Mouse (Mus musculus): Measurements from ENCODE around the gene Tmem206. TPM values are rescaled to one million over a fixed set of nuclear protein-coding genes. Genes with fewer than 3 reads are reported as not detected.

Gene Tmem206
- polyA plus RNA-seq, 1 experiment: 20.2 TPM

DNA sequence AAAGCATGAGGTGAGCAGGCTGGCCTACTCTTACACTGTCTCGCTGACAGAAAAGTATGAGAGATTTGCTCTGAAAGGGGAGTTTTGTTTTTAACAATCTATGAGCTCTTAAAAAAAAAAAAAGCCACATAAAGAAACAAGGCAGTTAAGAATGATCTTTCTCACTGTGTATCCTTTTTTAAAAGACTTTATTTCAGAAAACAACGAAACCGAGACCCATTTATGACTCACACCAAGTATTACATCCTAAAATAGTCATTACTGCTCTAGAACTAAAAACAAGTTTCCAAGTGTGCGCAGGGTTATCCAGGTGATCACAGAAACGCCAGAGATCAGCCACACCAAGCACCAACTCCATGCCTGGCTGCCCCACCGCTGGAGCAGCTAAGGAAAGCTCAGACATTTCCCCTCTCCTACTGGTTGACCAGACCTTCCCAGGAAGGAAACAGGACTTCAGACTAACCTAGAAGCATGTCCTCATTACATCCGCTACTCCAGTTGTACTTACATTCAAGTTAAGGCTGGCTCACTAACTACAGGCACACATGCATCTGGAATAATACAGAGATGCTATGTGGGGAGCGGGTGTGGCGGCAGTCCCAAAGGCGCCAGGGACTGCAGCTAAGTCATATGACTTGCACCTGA, 59.2 kb downstream of the Tmem206 start:
- Histone ChIP-seq H3K4me3 (ENCODE audit: control insufficient read depth, low read depth, low read length) (no peak overlapping the region), H3K4me1 (ENCODE audit: control insufficient read depth, insufficient read depth, low read length) (no peaks in the 10 kb centered on the region), H3K36me3 (ENCODE audit: control insufficient read depth, insufficient read depth, low read length) (no peaks in the 10 kb centered on the region), H3K27me3 (ENCODE audit: control insufficient read depth, insufficient read depth, low read length) (no peaks in the 10 kb centered on the region), H3K27ac (ENCODE audit: control insufficient read depth, insufficient read depth, low read depth, low read length) (no peak overlapping the region)
- TF ChIP-seq CTCF (IDR thresholded peaks at IDR 0.05; ENCODE audit: control insufficient read depth, insufficient read depth, insufficient replicate concordance, low read depth, low read length) (no peak), POLR2A (IDR thresholded peaks at IDR 0.05; ENCODE audit: control insufficient read depth, low read depth, low read length) (no peak)

DNA sequence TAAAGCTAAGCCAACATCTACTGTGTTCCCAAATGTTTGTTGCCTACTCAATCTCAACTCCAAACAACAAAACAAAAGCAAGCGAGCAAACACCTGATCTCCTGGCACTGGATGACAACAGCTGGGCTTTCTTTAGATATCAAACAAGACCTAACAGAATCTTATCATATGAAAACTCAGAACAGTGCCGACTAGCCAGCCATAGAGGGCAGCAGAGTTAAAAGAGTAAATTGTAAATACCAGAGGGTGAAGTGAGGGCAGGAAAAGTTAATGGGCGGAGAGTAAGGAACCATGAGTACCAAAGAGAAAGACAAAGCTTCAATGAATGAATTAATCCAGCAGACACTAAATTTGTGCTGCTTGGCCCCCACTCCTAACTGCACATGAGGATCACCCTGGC, 65.6 kb downstream of the Tmem206 start:
- H3K27ac ChIP-seq (ENCODE audit: control insufficient read depth, insufficient read depth, low read depth, low read length): no peak overlapping the region

DNA sequence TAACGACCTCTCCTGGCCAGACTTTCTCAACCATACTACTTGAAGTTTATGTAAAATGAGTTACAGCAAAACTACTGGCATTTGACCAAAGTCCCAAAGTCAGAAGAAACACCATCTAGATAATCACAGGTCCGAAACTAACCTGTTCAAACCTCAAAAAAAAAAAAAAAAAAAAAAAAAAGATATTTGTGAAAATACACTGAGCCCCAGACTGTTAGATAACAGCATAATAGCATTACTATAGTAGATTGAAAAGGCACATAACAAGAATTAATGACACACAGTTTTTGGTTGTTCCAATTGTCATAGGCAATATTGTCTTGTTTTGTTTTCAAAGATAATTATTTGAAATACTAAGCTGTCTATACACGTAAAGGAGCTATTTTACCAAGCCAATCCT, 67.8 kb downstream of the Tmem206 start:
- H3K4me1 ChIP-seq (ENCODE audit: control insufficient read depth, insufficient read depth, low read length): peaks cover 3% of the 10 kb centered on the region; the same call in 1 of the 2 replicates
- TF ChIP-seq CTCF (IDR thresholded peaks at IDR 0.05; ENCODE audit: control insufficient read depth, insufficient read depth, insufficient replicate concordance, low read depth, low read length) (no peak), POLR2A (IDR thresholded peaks at IDR 0.05; ENCODE audit: control insufficient read depth, low read depth, low read length) (no peak)
- H3K4me3 ChIP-seq (ENCODE audit: control insufficient read depth, low read depth, low read length): no peak overlapping the region
- H3K36me3 ChIP-seq (ENCODE audit: control insufficient read depth, insufficient read depth, low read length): no peaks in the 10 kb centered on the region
- no peak overlapping the region for H3K27ac ChIP-seq (ENCODE audit: control insufficient read depth, insufficient read depth, low read depth, low read length)
- H3K27me3 ChIP-seq (ENCODE audit: control insufficient read depth, insufficient read depth, low read length): no peaks in the 10 kb centered on the region

More for the DNA sequence above, 65.6 kb downstream of the Tmem206 start:
- Histone ChIP-seq H3K27me3 (ENCODE audit: control insufficient read depth, insufficient read depth, low read length) (no peaks in the 10 kb centered on the region), H3K4me1 (ENCODE audit: control insufficient read depth, insufficient read depth, low read length) (no peaks in the 10 kb centered on the region), H3K4me3 (ENCODE audit: control insufficient read depth, low read depth, low read length) (no peak overlapping the region), H3K36me3 (ENCODE audit: control insufficient read depth, insufficient read depth, low read length) (no peaks in the 10 kb centered on the region)
- TF ChIP-seq CTCF (IDR thresholded peaks at IDR 0.05; ENCODE audit: control insufficient read depth, insufficient read depth, insufficient replicate concordance, low read depth, low read length): no peak
- TF ChIP-seq POLR2A (IDR thresholded peaks at IDR 0.05; ENCODE audit: control insufficient read depth, low read depth, low read length): no peak

DNA sequence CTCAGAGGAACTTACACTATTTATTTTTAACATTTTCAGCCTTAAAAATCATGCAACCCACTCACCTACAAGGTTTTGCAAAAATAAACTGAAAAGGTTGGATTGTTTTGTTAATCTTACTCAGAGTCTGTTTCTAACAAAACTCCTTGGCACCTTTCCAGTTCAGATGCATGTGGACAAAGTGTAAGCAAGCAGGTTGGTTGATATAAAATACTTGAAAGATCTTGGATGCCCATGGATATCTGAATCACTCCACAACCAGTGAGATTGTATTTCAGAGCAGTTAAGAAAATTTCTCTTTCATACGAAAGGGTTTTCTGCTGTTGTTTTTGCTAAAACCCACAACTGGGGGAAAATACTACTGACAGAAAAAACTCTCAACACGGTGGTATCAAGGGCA, 68.4 kb downstream of the Tmem206 start:
- no peak overlapping the region for H3K27ac ChIP-seq (ENCODE audit: control insufficient read depth, insufficient read depth, low read depth, low read length)
- no peaks in the 10 kb centered on the region for H3K27me3 ChIP-seq (ENCODE audit: control insufficient read depth, insufficient read depth, low read length)
- no peak overlapping the region for H3K4me3 ChIP-seq (ENCODE audit: control insufficient read depth, low read depth, low read length)
- no peak for TF ChIP-seq POLR2A (IDR thresholded peaks at IDR 0.05; ENCODE audit: control insufficient read depth, low read depth, low read length)
- TF ChIP-seq CTCF (IDR thresholded peaks at IDR 0.05; ENCODE audit: control insufficient read depth, insufficient read depth, insufficient replicate concordance, low read depth, low read length): no peak
- H3K4me1 ChIP-seq (ENCODE audit: control insufficient read depth, insufficient read depth, low read length): peaks cover 3% of the 10 kb centered on the region; the same call in 1 of the 2 replicates
- no peaks in the 10 kb centered on the region for H3K36me3 ChIP-seq (ENCODE audit: control insufficient read depth, insufficient read depth, low read length)

DNA sequence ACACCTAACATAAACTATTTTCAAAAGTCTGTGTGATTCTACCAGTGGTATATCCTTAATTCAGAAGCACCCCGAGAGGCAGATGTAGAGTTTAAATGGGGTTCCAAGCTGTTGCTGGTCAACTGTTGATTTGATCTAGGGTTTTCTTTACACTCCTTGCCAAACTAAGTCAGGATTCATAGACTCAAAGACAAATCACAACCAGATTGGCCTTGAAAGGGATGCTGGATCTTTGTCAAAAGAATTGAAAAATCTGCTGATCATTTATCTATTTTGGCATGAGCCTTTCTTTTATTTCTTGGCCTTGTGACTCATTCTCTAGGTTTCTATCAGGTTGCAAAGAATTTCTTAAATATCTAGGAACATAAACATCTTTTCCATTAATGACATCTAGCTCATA, 69.5 kb downstream of the Tmem206 start:
- Histone ChIP-seq H3K27ac (ENCODE audit: control insufficient read depth, insufficient read depth, low read depth, low read length) (no peak overlapping the region), H3K4me3 (ENCODE audit: control insufficient read depth, low read depth, low read length) (no peak overlapping the region), H3K36me3 (ENCODE audit: control insufficient read depth, insufficient read depth, low read length) (no peaks in the 10 kb centered on the region), H3K27me3 (ENCODE audit: control insufficient read depth, insufficient read depth, low read length) (no peaks in the 10 kb centered on the region), H3K4me1 (ENCODE audit: control insufficient read depth, insufficient read depth, low read length) (peaks cover 3% of the 10 kb centered on the region; the same call in 1 of the 2 replicates)
- no peak for TF ChIP-seq CTCF (IDR thresholded peaks at IDR 0.05; ENCODE audit: control insufficient read depth, insufficient read depth, insufficient replicate concordance, low read depth, low read length)
- TF ChIP-seq POLR2A (IDR thresholded peaks at IDR 0.05; ENCODE audit: control insufficient read depth, low read depth, low read length): no peak

DNA sequence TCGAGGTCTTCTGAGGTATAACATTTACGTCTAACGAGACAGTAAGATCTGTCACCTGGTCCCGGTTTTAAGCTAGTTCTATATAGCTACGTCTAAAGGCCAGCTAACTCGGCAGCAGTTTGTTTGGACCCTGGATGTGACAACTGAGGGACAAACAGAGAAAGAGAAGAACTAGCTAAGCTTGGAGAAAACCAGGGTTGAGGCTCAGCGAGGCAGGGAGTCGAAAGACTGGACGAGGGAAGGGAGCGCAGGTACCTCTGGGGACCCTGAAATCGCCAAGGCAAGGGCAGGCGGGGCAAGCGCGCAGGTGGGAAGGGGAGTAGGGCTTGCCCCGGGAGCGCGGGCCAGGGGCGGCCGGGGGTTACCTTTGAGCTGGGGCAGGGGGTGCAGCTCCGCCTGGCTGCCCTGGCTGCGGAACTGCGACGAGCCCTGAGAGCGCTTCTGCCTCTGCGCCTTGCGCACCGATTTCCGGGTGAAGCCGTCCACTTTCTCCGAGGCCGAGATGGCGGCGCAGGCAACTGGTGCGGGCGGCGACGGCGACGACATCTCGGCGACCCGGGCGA, 70.2 kb downstream of the Tmem206 start:
- Histone ChIP-seq H3K4me1 (ENCODE audit: control insufficient read depth, insufficient read depth, low read length) (peaks cover 3% of the 10 kb centered on the region), H3K4me3 (ENCODE audit: control insufficient read depth, low read depth, low read length) (peak overlapping the region; percentile 96), H3K36me3 (ENCODE audit: control insufficient read depth, insufficient read depth, low read length) (no peaks in the 10 kb centered on the region), H3K27me3 (ENCODE audit: control insufficient read depth, insufficient read depth, low read length) (no peaks in the 10 kb centered on the region), H3K27ac (ENCODE audit: control insufficient read depth, insufficient read depth, low read depth, low read length) (peak overlapping the region; percentile 37)
- TF ChIP-seq CTCF (IDR thresholded peaks at IDR 0.05; ENCODE audit: control insufficient read depth, insufficient read depth, insufficient replicate concordance, low read depth, low read length) (no peak), POLR2A (IDR thresholded peaks at IDR 0.05; ENCODE audit: control insufficient read depth, low read depth, low read length) (no peak)

DNA sequence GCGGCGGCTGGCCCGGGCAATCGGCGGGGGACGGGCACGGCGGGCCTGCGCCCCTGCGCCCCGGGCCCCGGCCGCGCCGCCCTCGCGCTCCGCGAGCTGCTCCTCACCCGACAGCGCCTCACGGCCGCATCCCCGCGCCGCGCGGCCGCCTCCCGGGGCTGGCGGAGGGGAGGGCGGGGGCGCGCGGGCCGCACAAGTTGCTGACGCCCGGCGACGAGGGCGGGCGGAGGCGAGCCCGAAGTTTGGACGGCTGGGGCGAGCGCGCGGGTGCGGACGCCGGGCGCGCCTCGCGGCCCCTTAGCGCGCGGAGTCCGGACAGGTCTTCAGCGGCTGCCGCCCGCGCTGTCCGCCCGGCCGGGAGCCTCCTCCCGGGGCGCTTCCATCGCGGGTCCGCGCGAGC, 70.7 kb downstream of the Tmem206 start:
- Histone ChIP-seq H3K4me1 (ENCODE audit: control insufficient read depth, insufficient read depth, low read length) (peaks cover 3% of the 10 kb centered on the region), H3K36me3 (ENCODE audit: control insufficient read depth, insufficient read depth, low read length) (no peaks in the 10 kb centered on the region), H3K27me3 (ENCODE audit: control insufficient read depth, insufficient read depth, low read length) (no peaks in the 10 kb centered on the region), H3K4me3 (ENCODE audit: control insufficient read depth, low read depth, low read length) (peak overlapping the region; percentile 96), H3K27ac (ENCODE audit: control insufficient read depth, insufficient read depth, low read depth, low read length) (peak overlapping the region; percentile 92)
- TF ChIP-seq CTCF (IDR thresholded peaks at IDR 0.05; ENCODE audit: control insufficient read depth, insufficient read depth, insufficient replicate concordance, low read depth, low read length): no peak
- no peak for TF ChIP-seq POLR2A (IDR thresholded peaks at IDR 0.05; ENCODE audit: control insufficient read depth, low read depth, low read length)
